28 mouse cellular contexts compared by ENCODE assay signal in genomic region chr2:116716529-116717201, GRCm38 (mm10).
A peak's percentile ranks its signal among the peaks of the same experiment; 100 is the strongest.
DNase-seq lines count a peak whose midpoint lies in the region; ATAC-seq and TF ChIP-seq lines count a peak whose summit lies in the region.
"Had no signal": no experiment of that assay in that cellular context is flagged by ENCODE, and none has a peak within 500 bp of the region (broad histone marks: within the 10 kb centered on the region; RNA-seq: fewer than 3 reads in every experiment).

No protein-coding gene starts in this region.

- no peak overlapping the region for H3K9ac ChIP-seq in forebrain, embryonic 11.5 days (ENCODE audit: low read length)
- no peak overlapping the region for H3K9ac ChIP-seq in midbrain, embryonic 12.5 days (replicated peaks)
- no peak overlapping the region for H3K9ac ChIP-seq in midbrain, postnatal 0 days (replicated peaks; ENCODE audit: low read length, poor library complexity, severe bottlenecking)
- H3K9ac ChIP-seq: embryonic facial prominence, embryonic 13.5 days; limb, embryonic 15.5 days; liver, embryonic 14.5 days; lung, embryonic 14.5 days; stomach, embryonic 15.5 days had no signal

- H3K9me3 ChIP-seq in forebrain, embryonic 11.5 days (ENCODE audit: control insufficient read depth, low read length): no peaks in the 10 kb centered on the region
- no peaks in the 10 kb centered on the region for H3K9me3 ChIP-seq in forebrain, embryonic 10.5 days
- no peaks in the 10 kb centered on the region for H3K9me3 ChIP-seq in midbrain, embryonic 12.5 days
- H3K9me3 ChIP-seq in midbrain, postnatal 0 days (ENCODE audit: low read length): no peaks in the 10 kb centered on the region
- H3K9me3 ChIP-seq: embryonic facial prominence, embryonic 13.5 days; hindbrain, embryonic 10.5 days; limb, embryonic 10.5 days; limb, embryonic 15.5 days; stomach, embryonic 15.5 days had no signal

- 52% methylated on average over 9 of the region's 9 CpGs for WGBS in forebrain, embryonic 11.5 days
- WGBS in forebrain, embryonic 10.5 days: 73% methylated on average over 9 of the region's 9 CpGs
- 74% methylated on average over 9 of the region's 9 CpGs for WGBS in midbrain, embryonic 12.5 days
- WGBS in midbrain, postnatal 0 days: 57% methylated on average over 9 of the region's 9 CpGs

- H3K27me3 ChIP-seq in forebrain, embryonic 11.5 days (ENCODE audit: control insufficient read depth, insufficient read depth, low read length): no peaks in the 10 kb centered on the region
- H3K27me3 ChIP-seq in forebrain, embryonic 10.5 days (ENCODE audit: poor library complexity, severe bottlenecking): no peaks in the 10 kb centered on the region
- H3K27me3 ChIP-seq in midbrain, embryonic 12.5 days: no peaks in the 10 kb centered on the region
- no peaks in the 10 kb centered on the region for H3K27me3 ChIP-seq in midbrain, postnatal 0 days (ENCODE audit: insufficient read depth, low read length)
- H3K27me3 ChIP-seq: CH12.LX; embryonic facial prominence, embryonic 13.5 days; limb, embryonic 15.5 days; stomach, embryonic 15.5 days had no signal

- peaks cover 5% of the 10 kb centered on the region; the same call in 1 of the 2 replicates for H3K4me1 ChIP-seq in forebrain, embryonic 11.5 days (replicated peaks; ENCODE audit: control insufficient read depth, insufficient read depth, low read length)
- H3K4me1 ChIP-seq in forebrain, embryonic 10.5 days: peaks cover 7% of the 10 kb centered on the region; the same call in 1 of the 2 replicates
- H3K4me1 ChIP-seq in midbrain, embryonic 12.5 days: peaks cover 7% of the 10 kb centered on the region; the same call in 1 of the 2 replicates
- H3K4me1 ChIP-seq in midbrain, postnatal 0 days (ENCODE audit: insufficient read depth, low read length): no peaks in the 10 kb centered on the region
- H3K4me1 ChIP-seq: embryonic facial prominence, embryonic 13.5 days; limb, embryonic 10.5 days; limb, embryonic 15.5 days; stomach, embryonic 15.5 days had no signal

- no peak overlapping the region for H3K4me2 ChIP-seq in forebrain, embryonic 11.5 days (ENCODE audit: low read depth, low read length, severe bottlenecking)
- H3K4me2 ChIP-seq in midbrain, embryonic 12.5 days (replicated peaks): no peak overlapping the region
- H3K4me2 ChIP-seq in midbrain, postnatal 0 days (ENCODE audit: low read depth, low read length, poor library complexity, severe bottlenecking): no peak overlapping the region
- H3K4me2 ChIP-seq: embryonic facial prominence, embryonic 13.5 days; limb, embryonic 15.5 days; lung, embryonic 14.5 days; stomach, embryonic 15.5 days had no signal

- peak; percentile 87 for ATAC-seq in forebrain, embryonic 11.5 days (replicated peaks; ENCODE audit: low FRiP score)
- peak; percentile 63; the same call in 1 of the 2 replicates for ATAC-seq in midbrain, embryonic 12.5 days (ENCODE audit: low FRiP score, low read depth)
- ATAC-seq in midbrain, postnatal 0 days (ENCODE audit: low FRiP score): peak; percentile 34; the same call in 1 of the 2 replicates
- ATAC-seq: hindbrain, embryonic 16.5 days had no signal

- H3K36me3 ChIP-seq in forebrain, embryonic 11.5 days (ENCODE audit: control insufficient read depth, insufficient read depth, low read length): no peaks in the 10 kb centered on the region
- H3K36me3 ChIP-seq in forebrain, embryonic 10.5 days (replicated peaks): no peaks in the 10 kb centered on the region
- no peaks in the 10 kb centered on the region for H3K36me3 ChIP-seq in midbrain, embryonic 12.5 days
- H3K36me3 ChIP-seq in midbrain, postnatal 0 days (ENCODE audit: insufficient read depth, low read length): no peaks in the 10 kb centered on the region
- H3K36me3 ChIP-seq: embryonic facial prominence, embryonic 13.5 days; hindbrain, embryonic 10.5 days; limb, embryonic 10.5 days; limb, embryonic 15.5 days; stomach, embryonic 15.5 days had no signal

- no peak overlapping the region for H3K4me3 ChIP-seq in forebrain, embryonic 11.5 days (ENCODE audit: low read depth, low read length)
- H3K4me3 ChIP-seq in forebrain, embryonic 10.5 days: no peak overlapping the region
- H3K4me3 ChIP-seq in midbrain, embryonic 12.5 days: no peak overlapping the region
- no peak overlapping the region for H3K4me3 ChIP-seq in midbrain, postnatal 0 days (ENCODE audit: low read depth, low read length)
- H3K4me3 ChIP-seq: embryonic facial prominence, embryonic 13.5 days; hindbrain, embryonic 10.5 days; limb, embryonic 10.5 days; limb, embryonic 15.5 days; stomach, embryonic 15.5 days had no signal

- H3K27ac ChIP-seq in forebrain, embryonic 11.5 days (ENCODE audit: low read depth, low read length): no peak overlapping the region
- H3K27ac ChIP-seq in forebrain, embryonic 10.5 days: no peak overlapping the region
- no peak overlapping the region for H3K27ac ChIP-seq in midbrain, embryonic 12.5 days (replicated peaks)
- no peak overlapping the region for H3K27ac ChIP-seq in midbrain, postnatal 0 days (ENCODE audit: low read depth, low read length)
- H3K27ac ChIP-seq: embryonic facial prominence, embryonic 13.5 days; hindbrain, embryonic 10.5 days; kidney, postnatal 0 days; limb, embryonic 10.5 days; limb, embryonic 15.5 days; liver, embryonic 14.5 days; stomach, embryonic 15.5 days had no signal

- TF ChIP-seq POLR2A in brain, embryonic 14.5 days (IDR thresholded peaks at IDR 0.05; ENCODE audit: borderline replicate concordance, extremely low read depth, insufficient read depth, insufficient read length, poor library complexity, severe bottlenecking): no peak

- no peak for DNase-seq in forebrain, embryonic 11.5 days (ENCODE audit: low spot score)
- DNase-seq in forebrain, embryonic 10.5 days (ENCODE audit: extremely low spot score, low spot score): no peak
- peak; percentile 74 for DNase-seq in brain, embryonic 14.5 days (ENCODE audit: low read depth)
- DNase-seq in midbrain, postnatal 0 days (ENCODE audit: low spot score): no peak
- DNase-seq in gastrocnemius, postnatal 4 days (ENCODE audit: low spot score in 2 of 2): no peak
- DNase-seq in c-Kit-positive CD71-positive TER-119-positive erythroid progenitor cells, embryonic 14.5 days (ENCODE audit: low spot score): no peak
- DNase-seq in lung, postnatal 25 days (ENCODE audit: low spot score): no peak
- DNase-seq: adrenal gland, adult 8-10 months; cerebellum, adult 11-12 months; cerebellum, adult 9-11 months; gastrocnemius, postnatal 10 days; heart, postnatal 14 days; kidney, adult 8-10 months; kidney, postnatal 4 days; layer of hippocampus, postnatal 36 days; lung, embryonic 14.5 days; lung, postnatal 14 days; right cerebral cortex, postnatal 25 days had no signal

- TF ChIP-seq CTCF in brain, embryonic 14.5 days (IDR thresholded peaks at IDR 0.05; ENCODE audit: borderline replicate concordance, extremely low read depth, insufficient read depth, insufficient read length): no peak
- TF ChIP-seq CTCF in midbrain, postnatal 0 days (IDR thresholded peaks at IDR 0.05): no peak

Comparison
In these comparisons a context has a peak if more than half of its experiments do, and no peak if none do; other contexts are left out.
1. ATAC-seq: peak in every context shown above with its lines; median percentile 87 in forebrain, embryonic 11.5 days; 63 in midbrain, embryonic 12.5 days; 34 in midbrain, postnatal 0 days.